Mouse (Mus musculus): ENCODE measurements around the gene Npas3.

Npas3 gene

GRCm38 (mm10) chr12:54093729-54094128, 845.3 kb downstream of the Npas3 start:
- DNase-seq: peak; percentile 18

DNA sequence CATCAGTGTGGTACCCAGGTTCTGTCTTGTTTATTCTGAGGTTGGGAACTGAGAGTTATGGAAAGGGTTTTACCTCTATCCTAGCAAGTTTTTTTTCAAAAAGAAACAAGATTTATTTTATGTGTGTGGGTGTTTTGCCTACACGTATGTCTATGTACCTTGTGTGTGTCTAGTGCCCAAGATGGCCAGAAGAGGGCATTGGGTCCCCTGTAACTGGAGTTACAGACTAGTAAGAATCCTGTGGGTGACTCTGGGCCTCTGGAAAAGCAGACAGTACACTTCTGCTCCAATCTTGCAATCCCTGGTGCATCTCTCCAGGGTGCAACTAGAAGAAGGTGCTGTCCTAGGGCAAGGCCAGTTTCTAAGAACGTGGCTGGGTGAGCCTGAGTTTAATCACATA, 848.0 kb downstream of the Npas3 start:
- no peak for DNase-seq

- no peak for DNase-seq
These were observed 849.7 kb downstream of the Npas3 start for GRCm38 (mm10) chr12:54098136-54098535.

GRCm38 (mm10) chr12:54098785-54099184, 850.3 kb downstream of the Npas3 start:
- DNase-seq: peak; percentile 81

- DNase-seq: no peak
These were observed 851.0 kb downstream of the Npas3 start for GRCm38 (mm10) chr12:54099458-54099857.

GRCm38 (mm10) chr12:54101307-54101870, 852.9 kb downstream of the Npas3 start:
- DNase-seq: no peak

- DNase-seq: no peak
These were observed 854.0 kb downstream of the Npas3 start for GRCm38 (mm10) chr12:54102500-54102899.

DNA sequence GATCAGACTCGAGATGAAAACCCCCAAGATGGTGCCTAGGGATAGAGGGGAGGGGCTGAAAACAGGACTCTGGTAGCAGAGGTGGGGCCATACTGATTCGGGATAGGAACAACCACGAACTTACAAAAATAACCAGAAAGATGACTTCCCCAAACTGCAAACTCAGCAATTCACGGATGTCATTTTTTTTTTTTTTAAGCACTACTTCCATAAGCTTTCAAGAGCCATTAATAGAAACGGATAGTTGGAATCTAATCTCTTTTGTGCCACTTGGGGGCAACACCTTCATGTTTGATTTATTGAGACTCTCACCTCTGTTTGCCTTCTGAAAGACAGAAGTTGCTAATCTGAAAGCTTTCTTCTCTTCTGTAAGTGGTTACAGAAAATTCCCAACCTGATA, 857.1 kb downstream of the Npas3 start:
- peak; percentile 29 for DNase-seq

GRCm38 (mm10) chr12:54105946-54106345, 857.5 kb downstream of the Npas3 start:
- no peak for DNase-seq

- no peak for DNase-seq
These were observed 861.9 kb downstream of the Npas3 start for GRCm38 (mm10) chr12:54110342-54110741.

DNA sequence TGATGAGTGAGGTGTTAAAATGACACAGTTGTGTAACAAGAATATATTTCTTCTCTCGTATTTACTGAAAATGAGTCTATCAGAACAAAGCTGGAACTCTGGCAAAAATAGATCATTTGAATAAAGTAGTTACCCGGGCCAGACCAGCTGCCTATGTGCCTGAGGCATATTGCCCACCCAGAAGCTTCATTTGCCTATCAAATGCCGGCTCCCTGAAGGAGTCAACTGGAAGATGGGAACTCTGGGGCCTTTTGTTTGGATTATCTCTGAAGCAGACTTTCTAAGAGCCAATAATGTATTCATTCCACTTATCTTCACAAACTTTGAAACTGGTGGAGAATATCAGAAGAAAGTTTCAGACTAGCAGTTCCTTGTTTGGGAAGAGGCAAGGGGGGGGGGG, 862.5 kb downstream of the Npas3 start:
- no peak for DNase-seq

DNA sequence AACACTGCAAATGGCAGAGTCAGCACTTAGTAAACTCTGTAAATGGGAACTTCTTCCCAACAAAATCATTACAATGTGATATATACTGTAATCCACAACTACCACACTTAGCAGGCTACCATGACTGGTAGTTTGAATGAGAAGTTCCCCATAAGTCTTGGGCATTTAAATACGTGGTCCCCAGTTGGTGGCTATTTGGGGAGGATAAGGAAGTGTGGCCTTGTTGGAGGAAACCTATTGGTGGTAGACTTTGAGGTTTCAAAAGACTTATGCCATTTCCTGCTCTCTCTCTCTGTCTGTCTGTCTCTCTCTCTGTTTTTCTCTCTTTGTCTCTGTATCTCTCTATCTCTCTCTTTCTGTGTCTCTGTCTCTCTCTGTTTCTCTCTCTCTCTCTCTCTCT, 871.9 kb downstream of the Npas3 start:
- no peak for DNase-seq

- DNase-seq: no peak
These were observed 872.8 kb downstream of the Npas3 start for GRCm38 (mm10) chr12:54121286-54121685.

All from retina, postnatal 1 day (tissue).